Mouse (Mus musculus) embryonic fibroblast, embryonic 13.5 days (primary cell): ENCODE measurements at regions not wholly inside any gene's neighbourhood (a gene's known extent, or its start where the extent isn't known, plus 50 kb on each side); places are given as distances from the start of the nearest gene placed in this dataset.
A peak's percentile ranks its signal among the peaks of the same experiment; 100 is the strongest.

Experiments
- CTCF ChIP-seq: IDR thresholded peaks from 2 replicates; pipeline ENCODE4 v1.5.1; 2011; ENCODE audit warnings: mild to moderate bottlenecking, control low read depth, low read length, moderate library complexity, borderline replicate concordance; ENCODE audit not compliant: insufficient read depth
- POLR2A ChIP-seq: IDR thresholded peaks from 2 replicates; pipeline ENCODE4 v1.6.1; 2011; ENCODE audit warnings: low read depth, mild to moderate bottlenecking, control low read depth, low read length, moderate library complexity

GRCm38 (mm10) chr19:60310591-60310990 lies 84.1 kb upstream of the Fam204a start:
- TF ChIP-seq CTCF, result peak; percentile 42; the same call in 1 of the 2 replicates
- no peak for TF ChIP-seq POLR2A
